Mouse (Mus musculus): ENCODE data around the gene Ulk3. TPM values are rescaled to one million over a fixed set of nuclear protein-coding genes. Genes with fewer than 3 reads are reported as not detected.

Gene Ulk3
- polyA plus RNA-seq, 1 experiment from 2014 or later, result 10.0 TPM

GRCm38 (mm10) chr9:57552139-57552887 lies 36.9 kb upstream of the Ulk3 start, which contains the start of gene Mpi:
Gene Mpi, minus strand, starts transcription at chr9:57552763.
- peaks cover 17% of the 10 kb centered on the region for H3K4me1 ChIP-seq (ENCODE audit: control insufficient read depth, insufficient read depth, low read length)
- H3K27me3 ChIP-seq (ENCODE audit: control insufficient read depth, insufficient read depth, low read length), result no peaks in the 10 kb centered on the region
- under 1% methylated on average over 28 of the region's 28 CpGs for WGBS (ENCODE audit: insufficient replicate concordance)
- peak within 1 kb of the TSS; percentile 75 for H3K9ac ChIP-seq (ENCODE audit: low read depth, low read length)
- ATAC-seq (replicated peaks; ENCODE audit: insufficient number of reproducible peaks, low FRiP score, low TSS enrichment), result 0 out of 2 replicates have a peak, but pooled peaks have one; percentile 41
- peaks cover 3% of the 10 kb centered on the region; the same call in 1 of the 2 replicates for H3K36me3 ChIP-seq (ENCODE audit: control insufficient read depth, insufficient read depth, low read length)
- H3K9me3 ChIP-seq (replicated peaks; ENCODE audit: control insufficient read depth, low read length), result no peaks in the 10 kb centered on the region
- H3K4me2 ChIP-seq, result peak within 1 kb of the TSS; percentile 76
- H3K27ac ChIP-seq (ENCODE audit: low read depth, low read length), result no peak within 1 kb of the TSS
- peak within 1 kb of the TSS; percentile 63 for H3K4me3 ChIP-seq (ENCODE audit: low read depth, low read length)

- 69% methylated on average over 11 of the region's 11 CpGs for WGBS (ENCODE audit: insufficient replicate concordance)
- Histone ChIP-seq H3K4me2 (no peak overlapping the region), H3K4me1 (ENCODE audit: control insufficient read depth, insufficient read depth, low read length) (peaks cover 14% of the 10 kb centered on the region), H3K36me3 (ENCODE audit: control insufficient read depth, insufficient read depth, low read length) (0 out of 2 replicates have a peak, but pooled peaks cover 3% of the 10 kb centered on the region), H3K4me3 (ENCODE audit: low read depth, low read length) (no peak overlapping the region), H3K27ac (ENCODE audit: low read depth, low read length) (no peak overlapping the region), H3K9me3 (replicated peaks; ENCODE audit: control insufficient read depth, low read length) (no peaks in the 10 kb centered on the region), H3K27me3 (ENCODE audit: control insufficient read depth, insufficient read depth, low read length) (no peaks in the 10 kb centered on the region), H3K9ac (ENCODE audit: low read depth, low read length) (no peak overlapping the region)
- no peak for ATAC-seq (replicated peaks; ENCODE audit: insufficient number of reproducible peaks, low FRiP score, low TSS enrichment)
Measured at GRCm38 (mm10) chr9:57553119-57553518, 36.1 kb upstream of the Ulk3 start.

- Histone ChIP-seq H3K36me3 (ENCODE audit: control insufficient read depth, insufficient read depth, low read length) (no peaks in the 10 kb centered on the region), H3K9me3 (replicated peaks; ENCODE audit: control insufficient read depth, low read length) (no peaks in the 10 kb centered on the region), H3K4me1 (ENCODE audit: control insufficient read depth, insufficient read depth, low read length) (peaks cover 13% of the 10 kb centered on the region), H3K27me3 (ENCODE audit: control insufficient read depth, insufficient read depth, low read length) (no peaks in the 10 kb centered on the region), H3K27ac (ENCODE audit: low read depth, low read length) (no peak overlapping the region), H3K9ac (ENCODE audit: low read depth, low read length) (no peak overlapping the region), H3K4me3 (ENCODE audit: low read depth, low read length) (no peak overlapping the region), H3K4me2 (no peak overlapping the region)
- WGBS (ENCODE audit: insufficient replicate concordance), result 40% methylated on average over 3 of the region's 3 CpGs
- ATAC-seq (replicated peaks; ENCODE audit: insufficient number of reproducible peaks, low FRiP score, low TSS enrichment), result no peak
Measured at GRCm38 (mm10) chr9:57554753-57555152, 34.5 kb upstream of the Ulk3 start.

GRCm38 (mm10) chr9:57557215-57557614 lies 32.0 kb upstream of the Ulk3 start:
- ATAC-seq (replicated peaks; ENCODE audit: insufficient number of reproducible peaks, low FRiP score, low TSS enrichment), result no peak
- 72% methylated on average over 3 of the region's 3 CpGs for WGBS (ENCODE audit: insufficient replicate concordance)
- H3K27me3 ChIP-seq (ENCODE audit: control insufficient read depth, insufficient read depth, low read length), result no peaks in the 10 kb centered on the region

GRCm38 (mm10) chr9:57558625-57559024 lies 30.6 kb upstream of the Ulk3 start:
- Histone ChIP-seq H3K4me2 (no peak overlapping the region), H3K27ac (ENCODE audit: low read depth, low read length) (no peak overlapping the region), H3K4me3 (ENCODE audit: low read depth, low read length) (no peak overlapping the region), H3K36me3 (ENCODE audit: control insufficient read depth, insufficient read depth, low read length) (no peaks in the 10 kb centered on the region), H3K27me3 (ENCODE audit: control insufficient read depth, insufficient read depth, low read length) (no peaks in the 10 kb centered on the region), H3K9me3 (replicated peaks; ENCODE audit: control insufficient read depth, low read length) (no peaks in the 10 kb centered on the region), H3K9ac (ENCODE audit: low read depth, low read length) (no peak overlapping the region), H3K4me1 (ENCODE audit: control insufficient read depth, insufficient read depth, low read length) (peaks cover 25% of the 10 kb centered on the region)
- ATAC-seq (replicated peaks; ENCODE audit: insufficient number of reproducible peaks, low FRiP score, low TSS enrichment), result no peak
- WGBS (ENCODE audit: insufficient replicate concordance), result 80% methylated on average over 4 of the region's 4 CpGs

More at GRCm38 (mm10) chr9:57557215-57557614, 32.0 kb upstream of the Ulk3 start:
- no peak overlapping the region for H3K4me2 ChIP-seq
- H3K4me3 ChIP-seq (ENCODE audit: low read depth, low read length), result no peak overlapping the region
- H3K9me3 ChIP-seq (replicated peaks; ENCODE audit: control insufficient read depth, low read length), result no peaks in the 10 kb centered on the region
- H3K9ac ChIP-seq (ENCODE audit: low read depth, low read length), result no peak overlapping the region
- no peaks in the 10 kb centered on the region for H3K36me3 ChIP-seq (ENCODE audit: control insufficient read depth, insufficient read depth, low read length)
- H3K27ac ChIP-seq (ENCODE audit: low read depth, low read length), result no peak overlapping the region
- H3K4me1 ChIP-seq (ENCODE audit: control insufficient read depth, insufficient read depth, low read length), result peaks cover 13% of the 10 kb centered on the region

GRCm38 (mm10) chr9:57559568-57559967 lies 29.7 kb upstream of the Ulk3 start:
- no peak overlapping the region for H3K9ac ChIP-seq (ENCODE audit: low read depth, low read length)
- no peaks in the 10 kb centered on the region for H3K9me3 ChIP-seq (replicated peaks; ENCODE audit: control insufficient read depth, low read length)
- no peaks in the 10 kb centered on the region for H3K36me3 ChIP-seq (ENCODE audit: control insufficient read depth, insufficient read depth, low read length)
- H3K27ac ChIP-seq (ENCODE audit: low read depth, low read length), result no peak overlapping the region
- ATAC-seq (replicated peaks; ENCODE audit: insufficient number of reproducible peaks, low FRiP score, low TSS enrichment), result no peak
- H3K4me1 ChIP-seq (ENCODE audit: control insufficient read depth, insufficient read depth, low read length), result peaks cover 25% of the 10 kb centered on the region
- no peak overlapping the region for H3K4me2 ChIP-seq
- no peaks in the 10 kb centered on the region for H3K27me3 ChIP-seq (ENCODE audit: control insufficient read depth, insufficient read depth, low read length)
- 68% methylated on average over 2 of the region's 2 CpGs for WGBS (ENCODE audit: insufficient replicate concordance)
- no peak overlapping the region for H3K4me3 ChIP-seq (ENCODE audit: low read depth, low read length)

- 27% methylated on average over 7 of the region's 7 CpGs for WGBS (ENCODE audit: insufficient replicate concordance)
- H3K4me3 ChIP-seq (ENCODE audit: low read depth, low read length), result peak overlapping the region; percentile 79
- peaks cover 25% of the 10 kb centered on the region for H3K4me1 ChIP-seq (ENCODE audit: control insufficient read depth, insufficient read depth, low read length)
- H3K9ac ChIP-seq (ENCODE audit: low read depth, low read length), result peak overlapping the region; percentile 85
- no peaks in the 10 kb centered on the region for H3K9me3 ChIP-seq (replicated peaks; ENCODE audit: control insufficient read depth, low read length)
- no peak for ATAC-seq (replicated peaks; ENCODE audit: insufficient number of reproducible peaks, low FRiP score, low TSS enrichment)
- peak overlapping the region; percentile 89 for H3K4me2 ChIP-seq
- no peaks in the 10 kb centered on the region for H3K27me3 ChIP-seq (ENCODE audit: control insufficient read depth, insufficient read depth, low read length)
- no peak overlapping the region for H3K27ac ChIP-seq (ENCODE audit: low read depth, low read length)
- no peaks in the 10 kb centered on the region for H3K36me3 ChIP-seq (ENCODE audit: control insufficient read depth, insufficient read depth, low read length)
Measured at GRCm38 (mm10) chr9:57560263-57560662, 29.0 kb upstream of the Ulk3 start.

- no peaks in the 10 kb centered on the region for H3K27me3 ChIP-seq (ENCODE audit: control insufficient read depth, insufficient read depth, low read length)
- peaks cover 25% of the 10 kb centered on the region for H3K4me1 ChIP-seq (ENCODE audit: control insufficient read depth, insufficient read depth, low read length)
- no peaks in the 10 kb centered on the region for H3K36me3 ChIP-seq (ENCODE audit: control insufficient read depth, insufficient read depth, low read length)
- H3K4me3 ChIP-seq (ENCODE audit: low read depth, low read length), result peak within 1 kb of the TSS; percentile 79
- H3K4me2 ChIP-seq, result peak within 1 kb of the TSS; percentile 89
- peak within 1 kb of the TSS; percentile 54; the same call in 1 of the 2 replicates for H3K27ac ChIP-seq (ENCODE audit: low read depth, low read length)
- ATAC-seq (replicated peaks; ENCODE audit: insufficient number of reproducible peaks, low FRiP score, low TSS enrichment), result peak; percentile 98
- H3K9me3 ChIP-seq (replicated peaks; ENCODE audit: control insufficient read depth, low read length), result no peaks in the 10 kb centered on the region
- H3K9ac ChIP-seq (ENCODE audit: low read depth, low read length), result peak within 1 kb of the TSS; percentile 85
- WGBS (ENCODE audit: insufficient replicate concordance), result under 1% methylated on average over 37 of the region's 37 CpGs
Measured at GRCm38 (mm10) chr9:57560861-57561710, 28.2 kb upstream of the Ulk3 start, which contains the start of gene Scamp2. Gene Scamp2, plus strand, starts transcription at chr9:57560943.
